Mouse (Mus musculus) midbrain, embryonic 14.5 days (tissue): ENCODE results near the gene Crip2. TPM values are rescaled to one million over a fixed set of nuclear protein-coding genes. Genes with fewer than 3 reads are reported as not detected.
A peak's percentile ranks its signal among the peaks of the same experiment; 100 is the strongest.

Experiments
- ATAC-seq: fragments of 200-750 bp; cut with Nextera tagmentation; 2 replicates; pipeline ENCODE4 v1.8.0; 2017; ENCODE audit warnings: moderate number of reproducible peaks, moderate library complexity; ENCODE audit not compliant: low FRiP score, low TSS enrichment
- DNase-seq: peaks from one replicate; pipeline ENCODE4 v3.0.0-alpha.2; 2015
- H3K27ac ChIP-seq: fragments of 300-500 bp; sonication (generic); replicated peaks from 2 replicates; pipeline ENCODE4 v1.5.1; 2014; ENCODE audit warnings: mild to moderate bottlenecking, low read depth, low read length, moderate library complexity
- H3K27me3 ChIP-seq: fragments of 300-500 bp; sonication (generic); 2 replicates; pipeline ENCODE4 v1.6.1; 2014; ENCODE audit warnings: low read length, control low read depth, mixed read lengths; ENCODE audit not compliant: control insufficient read depth, insufficient read depth
- H3K36me3 ChIP-seq: fragments of 300-500 bp; sonication (generic); 2 replicates; pipeline ENCODE4 v1.6.1; 2014; ENCODE audit warnings: low read length, control low read depth; ENCODE audit not compliant: control insufficient read depth, insufficient read depth
- H3K4me1 ChIP-seq: fragments of 300-500 bp; sonication (generic); 2 replicates; pipeline ENCODE4 v1.6.1; 2014; ENCODE audit warnings: mild to moderate bottlenecking, antibody characterized with exemption, low read length, control low read depth; ENCODE audit not compliant: control insufficient read depth, insufficient read depth
- H3K4me2 ChIP-seq: fragments of 300-500 bp; sonication (generic); 2 replicates; pipeline ENCODE4 v1.6.1; 2014; ENCODE audit warnings: mild to moderate bottlenecking, low read length, moderate library complexity
- H3K4me3 ChIP-seq: fragments of 300-500 bp; sonication (generic); replicated peaks from 2 replicates; pipeline ENCODE4 v1.5.1; 2014; ENCODE audit warnings: low read depth, low read length
- H3K9ac ChIP-seq: fragments of 300-500 bp; sonication (generic); replicated peaks from 2 replicates; pipeline ENCODE4 v1.6.1; 2014; ENCODE audit warnings: mild to moderate bottlenecking, low read length, moderate library complexity
- H3K9me3 ChIP-seq: fragments of 300-500 bp; sonication (generic); 2 replicates; pipeline ENCODE4 v1.6.1; 2016; ENCODE audit warnings: low read length, control low read depth, mixed read lengths; ENCODE audit not compliant: control insufficient read depth
- WGBS: fragments of 180-500 bp; shearing (Covaris S2); extraction: QIAGEN DNeasy Blood & Tissue Kit; methylation state at CpG from one replicate; pipeline ENCODE4 v1.1.7; 2014; 5-methylcytosine and 5-hydroxymethylcytosine counted together
- polyA plus RNA-seq: library from polyadenylated mRNA; unstranded; fragments of >200 nt; fragmentation: Nextera tagmentation; extraction: Ambion mirVana; gene quantifications from 2 replicates; pipeline ENCODE4 v1.2.1, GENCODE M21; 2014

Crip2 gene
- 297 and 329 TPM in 2 replicates for polyA plus RNA-seq

DNA sequence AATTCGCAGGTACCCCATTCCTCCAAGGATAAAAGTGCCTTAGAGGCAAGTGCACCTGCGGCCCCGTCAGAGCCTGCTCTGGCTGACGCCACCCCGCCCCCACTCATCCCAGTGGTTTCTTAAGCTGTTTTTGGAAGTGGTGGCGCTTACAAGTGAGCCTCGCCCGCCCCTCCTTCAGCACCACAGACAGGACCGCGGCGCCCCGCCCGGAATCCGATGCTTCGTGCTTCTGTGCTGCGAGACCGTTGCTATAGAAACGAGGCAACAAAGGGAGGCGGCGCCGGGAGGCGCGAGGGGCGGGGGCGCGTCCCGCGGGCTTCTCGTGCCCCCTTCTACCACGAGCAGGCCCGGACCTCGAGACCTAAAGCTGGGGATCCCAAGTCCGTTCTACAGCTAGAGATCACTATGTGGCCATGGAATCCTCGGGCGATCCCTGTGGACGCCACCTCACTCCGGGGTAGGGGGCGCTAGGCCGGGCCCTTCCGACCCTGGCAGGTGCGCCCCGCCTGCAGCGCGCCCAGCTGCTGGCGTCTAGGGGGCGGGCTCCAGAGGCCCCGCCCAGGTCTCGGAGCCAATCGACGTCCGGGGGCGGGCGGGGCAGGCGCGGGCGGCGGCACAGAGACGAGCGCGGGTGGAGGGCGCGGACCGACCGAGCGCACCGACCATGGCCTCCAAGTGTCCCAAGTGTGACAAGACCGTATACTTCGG lies at the start of gene Crip2:
Crip2 (plus strand) TSS at position 329 of the 708 bp plus-strand sequence.
- Histone ChIP-seq H3K4me3 (peak within 1 kb of the TSS; percentile 61), H3K9me3 (no peaks in the 10 kb centered on the region), H3K4me2 (peak within 1 kb of the TSS; percentile 68), H3K9ac (peak within 1 kb of the TSS; percentile 51), H3K36me3 (peaks cover 56% of the 10 kb centered on the region), H3K27ac (peak within 1 kb of the TSS; percentile 84), H3K27me3 (no peaks in the 10 kb centered on the region), H3K4me1 (peaks cover 37% of the 10 kb centered on the region)
- DNase-seq, result peak; percentile 95
- WGBS, result under 1% methylated on average over 68 of the region's 68 CpGs
- peak; percentile 91 for ATAC-seq

DNA sequence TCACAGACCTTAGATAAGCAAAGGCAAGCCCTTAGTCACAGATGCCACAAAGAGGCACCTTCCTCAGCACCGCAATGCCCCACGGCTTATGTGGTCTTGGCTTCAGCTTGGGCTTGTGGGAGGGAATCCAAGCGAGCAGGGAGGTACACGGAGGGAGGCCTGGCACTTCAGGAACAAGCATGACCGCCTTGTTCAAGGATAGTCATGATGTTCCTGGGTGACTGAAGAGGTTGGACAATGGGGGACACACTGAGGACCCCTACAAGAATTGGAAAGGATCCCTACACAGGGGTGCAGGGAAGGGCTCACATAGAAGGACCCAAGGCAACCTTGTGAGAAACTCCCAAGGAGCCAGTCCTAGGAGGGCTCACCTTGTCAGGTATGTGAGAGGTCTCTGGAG lies 43.0 kb upstream of the Crip2 start:
- Histone ChIP-seq H3K4me3 (peak overlapping the region; percentile 87; the same call in 1 of the 2 replicates), H3K9me3 (no peaks in the 10 kb centered on the region), H3K4me2 (peak overlapping the region; percentile 94), H3K9ac (peak overlapping the region; percentile 97; the same call in 1 of the 2 replicates), H3K27me3 (no peaks in the 10 kb centered on the region), H3K4me1 (peaks cover 26% of the 10 kb centered on the region), H3K36me3 (no peaks in the 10 kb centered on the region), H3K27ac (no peak overlapping the region)
- WGBS, result 85% methylated on average over 5 of the region's 5 CpGs
- ATAC-seq (no peak), DNase-seq (no peak)

DNA sequence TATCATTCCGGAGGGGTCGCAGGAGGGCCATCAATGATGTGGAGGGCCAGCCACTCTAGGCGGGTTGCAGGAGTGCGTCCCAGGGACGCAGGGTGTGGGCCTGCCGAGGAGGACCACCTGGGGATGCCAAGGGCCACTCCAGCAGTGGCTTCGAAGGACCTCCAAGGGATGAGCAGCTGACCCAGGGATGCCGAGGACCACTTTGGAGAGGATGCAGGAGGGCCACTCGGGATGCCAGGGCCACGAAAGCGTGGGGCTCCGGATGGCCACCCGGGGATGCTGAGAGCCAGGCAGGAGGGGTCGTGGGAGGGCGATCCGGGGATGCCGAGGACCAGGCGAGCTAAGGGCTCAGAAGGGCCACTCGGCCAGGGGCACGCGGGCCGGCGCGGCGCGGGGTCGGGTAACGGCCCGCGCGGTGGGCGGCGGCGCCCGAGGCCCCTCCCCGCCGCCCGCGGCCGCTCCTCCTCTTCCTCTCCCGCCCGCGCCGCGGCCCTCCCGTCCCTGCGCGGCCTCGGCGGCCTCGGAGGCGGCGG lies 42.2 kb upstream of the Crip2 start, which contains the start of gene Mta1:
Mta1 (plus strand) TSS at position 530 of the 533 bp plus-strand sequence.
- H3K4me3 ChIP-seq, result peak within 1 kb of the TSS; percentile 87
- H3K27ac ChIP-seq, result peak within 1 kb of the TSS; percentile 84
- DNase-seq, result peak; percentile 85
- H3K4me1 ChIP-seq, result peaks cover 26% of the 10 kb centered on the region
- WGBS, result 2% methylated on average over 21 of the region's 53 CpGs
- ATAC-seq, result peak; percentile 67
- H3K9me3 ChIP-seq, result no peaks in the 10 kb centered on the region
- peak within 1 kb of the TSS; percentile 97 for H3K9ac ChIP-seq
- H3K27me3 ChIP-seq, result no peaks in the 10 kb centered on the region
- peak within 1 kb of the TSS; percentile 94 for H3K4me2 ChIP-seq
- no peaks in the 10 kb centered on the region for H3K36me3 ChIP-seq

DNA sequence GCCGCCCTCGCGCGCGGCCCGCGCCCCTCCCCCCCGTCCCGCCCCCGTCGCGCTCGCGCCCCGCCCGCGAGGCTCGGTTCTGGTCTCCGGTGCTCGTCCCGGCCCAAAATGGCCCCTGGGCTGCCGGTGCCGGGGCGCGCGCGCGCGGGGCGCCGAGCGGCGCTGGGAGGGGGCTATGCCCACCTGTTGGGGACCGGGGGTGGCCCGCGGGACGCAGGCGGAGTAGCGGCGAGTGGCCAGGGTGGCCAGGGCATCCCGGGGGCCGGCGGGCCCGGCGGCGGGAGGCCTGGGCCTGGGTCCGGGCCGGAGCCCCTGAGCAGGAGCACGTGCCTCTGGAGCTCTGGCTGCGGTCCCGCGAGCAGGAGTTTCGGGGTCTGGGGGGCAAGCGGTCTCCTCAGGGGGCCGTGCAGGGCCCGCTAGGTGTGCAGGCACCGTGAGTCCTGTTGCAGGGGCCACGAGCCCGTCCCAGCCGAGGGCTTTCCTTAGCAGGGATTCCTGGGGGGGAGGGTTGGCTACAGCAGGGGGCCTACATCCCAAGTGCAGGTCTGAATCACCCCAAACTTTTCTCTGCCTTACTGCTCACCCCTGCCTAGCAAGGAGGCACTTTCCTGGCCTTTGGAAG lies 41.4 kb upstream of the Crip2 start:
- Histone ChIP-seq H3K27me3 (no peaks in the 10 kb centered on the region), H3K36me3 (no peaks in the 10 kb centered on the region), H3K9me3 (no peaks in the 10 kb centered on the region), H3K4me1 (peaks cover 26% of the 10 kb centered on the region), H3K4me2 (peak overlapping the region; percentile 94), H3K9ac (peak overlapping the region; percentile 97), H3K27ac (peak overlapping the region; percentile 84), H3K4me3 (peak overlapping the region; percentile 87)
- peak; percentile 21; the same call in 1 of the 2 replicates for ATAC-seq
- DNase-seq, result peak; percentile 47
- 1% methylated on average over 57 of the region's 60 CpGs for WGBS

DNA sequence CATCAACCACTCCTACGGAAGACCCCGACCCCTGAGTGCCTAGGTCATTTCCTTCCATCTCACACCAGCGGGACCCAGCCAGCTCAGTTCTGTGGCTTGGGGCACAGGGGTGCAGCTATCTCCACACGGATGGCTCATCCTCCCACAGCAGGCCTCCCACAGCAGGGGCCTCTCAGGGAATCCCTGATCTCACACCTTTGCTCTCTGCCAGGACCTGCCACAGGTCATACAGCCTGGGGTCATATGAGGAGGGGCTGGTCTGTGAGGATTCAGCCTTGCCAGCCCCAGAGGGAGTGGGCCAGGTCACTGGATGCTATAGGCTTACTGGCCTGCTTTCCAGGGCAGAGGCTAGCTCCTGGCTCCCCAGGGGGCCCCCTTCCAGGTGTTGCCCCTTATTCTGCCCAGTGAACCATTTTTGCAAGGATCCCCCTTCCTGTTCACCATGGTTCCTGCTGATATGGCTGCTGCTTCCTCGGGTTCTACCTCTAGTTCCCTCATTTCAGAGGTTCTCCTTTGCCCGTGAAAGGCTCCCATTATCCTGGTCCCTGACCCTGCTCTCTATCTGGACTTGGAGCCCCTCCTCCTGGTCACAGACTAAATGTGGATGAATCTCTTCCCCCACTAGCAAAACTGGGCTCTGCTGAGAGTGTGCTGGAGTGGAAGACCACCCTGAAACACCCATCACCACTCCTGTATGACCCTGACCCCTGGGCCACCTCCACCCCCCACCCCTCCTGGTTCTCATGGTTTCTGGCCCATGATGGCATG lies 40.4 kb upstream of the Crip2 start:
- 35% methylated on average over 6 of the region's 6 CpGs for WGBS
- H3K4me2 ChIP-seq, result peak overlapping the region; percentile 94
- H3K27me3 ChIP-seq, result no peaks in the 10 kb centered on the region
- ATAC-seq, result no peak
- H3K36me3 ChIP-seq, result no peaks in the 10 kb centered on the region
- DNase-seq, result no peak
- no peak overlapping the region for H3K27ac ChIP-seq
- 0 out of 2 replicates have a peak overlapping the region, but pooled peaks have one; percentile 97 for H3K9ac ChIP-seq
- no peaks in the 10 kb centered on the region for H3K9me3 ChIP-seq
- H3K4me1 ChIP-seq, result peaks cover 26% of the 10 kb centered on the region
- H3K4me3 ChIP-seq, result peak overlapping the region; percentile 87

DNA sequence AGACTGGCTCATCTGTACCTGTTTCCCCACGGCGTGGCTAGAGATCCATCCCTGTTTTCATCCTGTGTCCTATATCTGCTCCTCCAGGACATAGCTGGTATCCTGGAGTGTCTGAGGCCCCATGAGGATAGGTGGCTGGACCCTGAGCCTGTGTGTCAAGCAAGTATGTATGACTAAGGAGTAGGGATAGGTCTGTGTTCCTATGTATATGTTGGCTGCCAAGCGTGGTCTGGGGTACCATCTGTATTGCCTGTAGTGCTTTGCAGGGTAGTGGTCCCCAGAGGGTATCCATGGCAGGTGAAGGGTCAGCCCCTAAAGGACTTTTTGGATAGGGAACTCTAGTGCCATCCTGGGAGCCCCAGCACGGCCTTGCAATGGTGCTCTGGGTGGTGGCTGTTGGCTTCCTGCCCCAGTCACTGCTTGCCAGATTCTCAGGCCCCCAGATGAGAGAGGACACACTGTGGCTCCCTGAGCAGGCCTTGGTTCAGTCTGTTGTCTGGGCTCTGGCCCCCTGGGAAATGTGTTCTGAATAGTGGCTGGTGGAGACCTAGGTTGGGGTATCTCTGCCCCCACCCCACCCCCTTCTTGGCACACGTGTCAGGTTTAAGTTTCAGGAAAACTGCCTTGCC lies 39.5 kb upstream of the Crip2 start:
- Histone ChIP-seq H3K4me1 (peaks cover 26% of the 10 kb centered on the region), H3K9ac (no peak overlapping the region), H3K4me2 (no peak overlapping the region), H3K36me3 (no peaks in the 10 kb centered on the region), H3K4me3 (no peak overlapping the region), H3K27me3 (no peaks in the 10 kb centered on the region), H3K27ac (0 out of 2 replicates have a peak overlapping the region, but pooled peaks have one; percentile 26), H3K9me3 (no peaks in the 10 kb centered on the region)
- ATAC-seq, result no peak
- DNase-seq, result peak; percentile 24
- 81% methylated on average over 5 of the region's 5 CpGs for WGBS

DNA sequence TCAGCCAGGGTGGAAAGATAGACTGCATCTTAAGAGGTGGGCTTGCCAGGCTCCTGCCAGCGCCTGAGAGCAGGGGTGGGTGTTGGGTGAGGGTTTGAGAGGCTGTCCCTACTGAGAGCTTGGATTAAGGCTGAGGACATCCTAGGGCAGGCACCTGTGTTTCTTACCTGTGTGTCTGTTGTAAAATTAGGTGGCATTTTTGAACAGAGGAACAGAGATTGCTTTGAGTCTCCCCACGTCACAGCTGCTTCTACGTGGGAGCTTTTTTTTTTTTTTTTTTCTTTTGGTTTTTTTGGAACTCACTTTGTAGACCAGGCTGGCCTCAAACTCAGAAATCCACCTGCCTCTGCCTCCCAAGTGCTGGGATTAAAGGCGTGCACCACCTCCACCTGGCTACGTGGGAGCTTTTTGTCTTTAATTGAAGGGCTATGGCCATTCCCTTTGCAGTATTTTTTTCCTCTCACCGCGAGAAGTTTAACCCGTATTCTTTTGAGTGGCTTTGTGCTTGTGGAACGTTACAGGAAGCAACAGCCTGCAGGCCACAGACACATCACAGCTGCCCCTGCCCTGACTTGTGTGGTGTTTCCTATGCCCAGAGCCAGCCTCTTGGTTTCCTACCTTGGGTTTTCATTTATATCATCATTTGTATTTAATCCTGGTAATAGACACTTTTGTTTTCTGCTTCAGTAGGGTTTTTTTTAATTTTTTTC lies 38.6 kb upstream of the Crip2 start:
- H3K27ac ChIP-seq, result no peak overlapping the region
- no peaks in the 10 kb centered on the region for H3K27me3 ChIP-seq
- 88% methylated on average over 9 of the region's 9 CpGs for WGBS
- no peaks in the 10 kb centered on the region for H3K36me3 ChIP-seq
- ATAC-seq, result no peak
- H3K9ac ChIP-seq, result no peak overlapping the region
- peaks cover 26% of the 10 kb centered on the region for H3K4me1 ChIP-seq
- H3K4me3 ChIP-seq, result no peak overlapping the region
- no peak overlapping the region for H3K4me2 ChIP-seq
- DNase-seq, result no peak
- H3K9me3 ChIP-seq, result no peaks in the 10 kb centered on the region
